Mouse (Mus musculus): Measurements from ENCODE around the gene Arl9.

- TF ChIP-seq CTCF (IDR thresholded peaks at IDR 0.05; ENCODE audit: low read depth) (peak; percentile 8; the same call in 1 of the 2 replicates), EP300 (optimal IDR thresholded peaks at IDR 0.05) (no peak)
Measured at GRCm38 (mm10) chr5:76974554-76975285, 29.1 kb upstream of the Arl9 start, which contains the start of gene Srp72.
